Mouse (Mus musculus): ENCODE data around the gene Ly86. TPM values are rescaled to one million over a fixed set of nuclear protein-coding genes. Genes with fewer than 3 reads are reported as not detected.

Gene Ly86
- total and polyA plus RNA-seq, 2 experiments: 4.4 to 8.6 TPM

GRCm38 (mm10) chr13:37345823-37346222 lies 815 bp downstream of the Ly86 start:
- DNase-seq (ENCODE audit: extremely low read depth, low read depth, low spot score): no peak
- H3K27me3 ChIP-seq (ENCODE audit: control insufficient read depth, insufficient read depth, low read length): no peaks in the 10 kb centered on the region
- H3K9ac ChIP-seq (ENCODE audit: low read depth, low read length): no peak overlapping the region
- TF ChIP-seq CTCF (IDR thresholded peaks at IDR 0.05; ENCODE audit: low read depth, low read length): no peak
- no peak for TF ChIP-seq POLR2A (IDR thresholded peaks at IDR 0.05; ENCODE audit: extremely low read depth, insufficient read depth, low read length)
- no peaks in the 10 kb centered on the region for H3K36me3 ChIP-seq (ENCODE audit: control insufficient read depth, insufficient read depth, low read length)
- 91% methylated on average over 10 of the region's 10 CpGs for WGBS
- peak overlapping the region; percentile 73 for H3K27ac ChIP-seq (replicated peaks; ENCODE audit: insufficient read depth, low read depth, low read length)
- no peaks in the 10 kb centered on the region for H3K79me2 ChIP-seq (ENCODE audit: control insufficient read depth, insufficient read depth, low read length)
- peak overlapping the region; percentile 65 for H3K4me3 ChIP-seq (ENCODE audit: insufficient read depth, low read depth, low read length)
- H3K4me1 ChIP-seq (ENCODE audit: control insufficient read depth, insufficient read depth, low read length): peaks cover 6% of the 10 kb centered on the region

- Histone ChIP-seq H3K27ac (replicated peaks; ENCODE audit: insufficient read depth, low read depth, low read length) (peak overlapping the region; percentile 31), H3K4me3 (ENCODE audit: insufficient read depth, low read depth, low read length) (no peak overlapping the region), H3K4me1 (ENCODE audit: control insufficient read depth, insufficient read depth, low read length) (peaks cover 6% of the 10 kb centered on the region), H3K27me3 (ENCODE audit: control insufficient read depth, insufficient read depth, low read length) (no peaks in the 10 kb centered on the region), H3K79me2 (ENCODE audit: control insufficient read depth, insufficient read depth, low read length) (no peaks in the 10 kb centered on the region), H3K36me3 (ENCODE audit: control insufficient read depth, insufficient read depth, low read length) (no peaks in the 10 kb centered on the region), H3K9ac (ENCODE audit: low read depth, low read length) (no peak overlapping the region)
- DNase-seq (ENCODE audit: extremely low read depth, low read depth, low spot score): no peak
- TF ChIP-seq POLR2A (IDR thresholded peaks at IDR 0.05; ENCODE audit: extremely low read depth, insufficient read depth, low read length) (no peak), CTCF (IDR thresholded peaks at IDR 0.05; ENCODE audit: low read depth, low read length) (no peak)
- WGBS: 79% methylated on average over 8 of the region's 8 CpGs
These were observed 3.0 kb downstream of the Ly86 start for GRCm38 (mm10) chr13:37347871-37348595.

- no peak for TF ChIP-seq CTCF (IDR thresholded peaks at IDR 0.05; ENCODE audit: low read depth, low read length)
- no peak for TF ChIP-seq POLR2A (IDR thresholded peaks at IDR 0.05; ENCODE audit: extremely low read depth, insufficient read depth, low read length)
- 98% methylated on average over 5 of the region's 5 CpGs for WGBS
These were observed 4.0 kb downstream of the Ly86 start for GRCm38 (mm10) chr13:37349051-37349450.

GRCm38 (mm10) chr13:37353016-37353415 lies 8.0 kb downstream of the Ly86 start:
- TF ChIP-seq POLR2A (IDR thresholded peaks at IDR 0.05; ENCODE audit: extremely low read depth, insufficient read depth, low read length) (no peak), CTCF (IDR thresholded peaks at IDR 0.05; ENCODE audit: low read depth, low read length) (no peak)
- WGBS: 53% methylated on average over 2 of the region's 2 CpGs
- H3K27me3 ChIP-seq (ENCODE audit: control insufficient read depth, insufficient read depth, low read length): no peaks in the 10 kb centered on the region

More at GRCm38 (mm10) chr13:37349051-37349450, 4.0 kb downstream of the Ly86 start:
- no peaks in the 10 kb centered on the region for H3K36me3 ChIP-seq (ENCODE audit: control insufficient read depth, insufficient read depth, low read length)
- no peak overlapping the region for H3K4me3 ChIP-seq (ENCODE audit: insufficient read depth, low read depth, low read length)
- H3K27me3 ChIP-seq (ENCODE audit: control insufficient read depth, insufficient read depth, low read length): no peaks in the 10 kb centered on the region
- no peaks in the 10 kb centered on the region for H3K79me2 ChIP-seq (ENCODE audit: control insufficient read depth, insufficient read depth, low read length)
- DNase-seq (ENCODE audit: extremely low read depth, low read depth, low spot score): no peak
- H3K27ac ChIP-seq (replicated peaks; ENCODE audit: insufficient read depth, low read depth, low read length): no peak overlapping the region
- H3K9ac ChIP-seq (ENCODE audit: low read depth, low read length): no peak overlapping the region
- H3K4me1 ChIP-seq (ENCODE audit: control insufficient read depth, insufficient read depth, low read length): peaks cover 6% of the 10 kb centered on the region

GRCm38 (mm10) chr13:37353868-37354267 lies 8.9 kb downstream of the Ly86 start:
- H3K4me1 ChIP-seq (ENCODE audit: control insufficient read depth, insufficient read depth, low read length): no peaks in the 10 kb centered on the region
- H3K9ac ChIP-seq (ENCODE audit: low read depth, low read length): no peak overlapping the region
- DNase-seq (ENCODE audit: extremely low read depth, low read depth, low spot score): no peak
- no peaks in the 10 kb centered on the region for H3K79me2 ChIP-seq (ENCODE audit: control insufficient read depth, insufficient read depth, low read length)
- 64% methylated on average over 4 of the region's 4 CpGs for WGBS
- no peaks in the 10 kb centered on the region for H3K36me3 ChIP-seq (ENCODE audit: control insufficient read depth, insufficient read depth, low read length)
- no peak overlapping the region for H3K4me3 ChIP-seq (ENCODE audit: insufficient read depth, low read depth, low read length)
- TF ChIP-seq CTCF (IDR thresholded peaks at IDR 0.05; ENCODE audit: low read depth, low read length) (no peak), POLR2A (IDR thresholded peaks at IDR 0.05; ENCODE audit: extremely low read depth, insufficient read depth, low read length) (no peak)
- no peaks in the 10 kb centered on the region for H3K27me3 ChIP-seq (ENCODE audit: control insufficient read depth, insufficient read depth, low read length)
- no peak overlapping the region for H3K27ac ChIP-seq (replicated peaks; ENCODE audit: insufficient read depth, low read depth, low read length)

More at GRCm38 (mm10) chr13:37353016-37353415, 8.0 kb downstream of the Ly86 start:
- no peak overlapping the region for H3K27ac ChIP-seq (replicated peaks; ENCODE audit: insufficient read depth, low read depth, low read length)
- H3K79me2 ChIP-seq (ENCODE audit: control insufficient read depth, insufficient read depth, low read length): no peaks in the 10 kb centered on the region
- no peak overlapping the region for H3K9ac ChIP-seq (ENCODE audit: low read depth, low read length)
- DNase-seq (ENCODE audit: extremely low read depth, low read depth, low spot score): no peak
- H3K36me3 ChIP-seq (ENCODE audit: control insufficient read depth, insufficient read depth, low read length): no peaks in the 10 kb centered on the region
- no peak overlapping the region for H3K4me3 ChIP-seq (ENCODE audit: insufficient read depth, low read depth, low read length)
- H3K4me1 ChIP-seq (ENCODE audit: control insufficient read depth, insufficient read depth, low read length): no peaks in the 10 kb centered on the region

- no peaks in the 10 kb centered on the region for H3K79me2 ChIP-seq (ENCODE audit: control insufficient read depth, insufficient read depth, low read length)
- H3K9ac ChIP-seq (ENCODE audit: low read depth, low read length): no peak overlapping the region
- no peak overlapping the region for H3K4me3 ChIP-seq (ENCODE audit: insufficient read depth, low read depth, low read length)
- no peaks in the 10 kb centered on the region for H3K27me3 ChIP-seq (ENCODE audit: control insufficient read depth, insufficient read depth, low read length)
- H3K27ac ChIP-seq (replicated peaks; ENCODE audit: insufficient read depth, low read depth, low read length): no peak overlapping the region
- no peak for TF ChIP-seq CTCF (IDR thresholded peaks at IDR 0.05; ENCODE audit: low read depth, low read length)
- TF ChIP-seq POLR2A (IDR thresholded peaks at IDR 0.05; ENCODE audit: extremely low read depth, insufficient read depth, low read length): no peak
- WGBS: 77% methylated on average over 4 of the region's 4 CpGs
- no peak for DNase-seq (ENCODE audit: extremely low read depth, low read depth, low spot score)
- no peaks in the 10 kb centered on the region for H3K36me3 ChIP-seq (ENCODE audit: control insufficient read depth, insufficient read depth, low read length)
- H3K4me1 ChIP-seq (ENCODE audit: control insufficient read depth, insufficient read depth, low read length): no peaks in the 10 kb centered on the region
These were observed 9.4 kb downstream of the Ly86 start for GRCm38 (mm10) chr13:37354432-37354831.
